Mouse (Mus musculus): Measurements from ENCODE around the gene Mdga2. TPM values are rescaled to one million over a fixed set of nuclear protein-coding genes. Genes with fewer than 3 reads are reported as not detected.
A peak's percentile ranks its signal among the peaks of the same experiment; 100 is the strongest.

The Mdga2 gene
- polyA plus RNA-seq, 1 experiment from 2014 or later, result 43.2 TPM

- no peak overlapping the region for H3K9ac ChIP-seq (replicated peaks; ENCODE audit: low read depth, low read length)
- no peak for ATAC-seq (ENCODE audit: low read depth)
- H3K9me3 ChIP-seq (ENCODE audit: control insufficient read depth, low read length), result no peaks in the 10 kb centered on the region
- no peak overlapping the region for H3K4me2 ChIP-seq (ENCODE audit: low read depth, low read length)
- no peak overlapping the region for H3K27ac ChIP-seq (ENCODE audit: low read depth, low read length)
- no peak overlapping the region for H3K4me3 ChIP-seq (ENCODE audit: low read depth, low read length)
- H3K36me3 ChIP-seq (ENCODE audit: control insufficient read depth, insufficient read depth, low read length), result no peaks in the 10 kb centered on the region
- H3K4me1 ChIP-seq (ENCODE audit: control insufficient read depth, insufficient read depth, low read length), result no peaks in the 10 kb centered on the region
- H3K27me3 ChIP-seq (ENCODE audit: control insufficient read depth, insufficient read depth, low read length), result no peaks in the 10 kb centered on the region
These were observed 127.9 kb downstream of the Mdga2 start for GRCm38 (mm10) chr12:67094414-67094813.

GRCm38 (mm10) chr12:67090420-67090965, 131.9 kb downstream of the Mdga2 start:
- no peaks in the 10 kb centered on the region for H3K9me3 ChIP-seq (ENCODE audit: control insufficient read depth, low read length)
- no peaks in the 10 kb centered on the region for H3K4me1 ChIP-seq (ENCODE audit: control insufficient read depth, insufficient read depth, low read length)
- H3K4me2 ChIP-seq (ENCODE audit: low read depth, low read length), result no peak overlapping the region
- 55% methylated on average over 2 of the region's 2 CpGs for WGBS
- no peaks in the 10 kb centered on the region for H3K27me3 ChIP-seq (ENCODE audit: control insufficient read depth, insufficient read depth, low read length)
- no peak for ATAC-seq (ENCODE audit: low read depth)
- H3K27ac ChIP-seq (ENCODE audit: low read depth, low read length), result no peak overlapping the region
- H3K9ac ChIP-seq (replicated peaks; ENCODE audit: low read depth, low read length), result no peak overlapping the region
- H3K4me3 ChIP-seq (ENCODE audit: low read depth, low read length), result no peak overlapping the region
- no peaks in the 10 kb centered on the region for H3K36me3 ChIP-seq (ENCODE audit: control insufficient read depth, insufficient read depth, low read length)

GRCm38 (mm10) chr12:67059136-67060014, 163.0 kb downstream of the Mdga2 start:
- H3K4me3 ChIP-seq (ENCODE audit: low read depth, low read length), result no peak overlapping the region
- no peaks in the 10 kb centered on the region for H3K27me3 ChIP-seq (ENCODE audit: control insufficient read depth, insufficient read depth, low read length)
- no peak overlapping the region for H3K4me2 ChIP-seq (ENCODE audit: low read depth, low read length)
- no peaks in the 10 kb centered on the region for H3K36me3 ChIP-seq (ENCODE audit: control insufficient read depth, insufficient read depth, low read length)
- no peak overlapping the region for H3K9ac ChIP-seq (replicated peaks; ENCODE audit: low read depth, low read length)
- H3K9me3 ChIP-seq (ENCODE audit: control insufficient read depth, low read length), result peaks cover 10% of the 10 kb centered on the region
- 72% methylated on average over 19 of the region's 19 CpGs for WGBS
- no peak overlapping the region for H3K27ac ChIP-seq (ENCODE audit: low read depth, low read length)
- peak; percentile 94 for ATAC-seq (ENCODE audit: low read depth)
- no peaks in the 10 kb centered on the region for H3K4me1 ChIP-seq (ENCODE audit: control insufficient read depth, insufficient read depth, low read length)

- WGBS, result 94% methylated on average over 3 of the region's 3 CpGs
- H3K27ac ChIP-seq (ENCODE audit: low read depth, low read length), result no peak overlapping the region
- no peak overlapping the region for H3K4me2 ChIP-seq (ENCODE audit: low read depth, low read length)
- no peak for ATAC-seq (ENCODE audit: low read depth)
- H3K4me3 ChIP-seq (ENCODE audit: low read depth, low read length), result no peak overlapping the region
- H3K9me3 ChIP-seq (ENCODE audit: control insufficient read depth, low read length), result peaks cover 10% of the 10 kb centered on the region
- no peak overlapping the region for H3K9ac ChIP-seq (replicated peaks; ENCODE audit: low read depth, low read length)
- H3K36me3 ChIP-seq (ENCODE audit: control insufficient read depth, insufficient read depth, low read length), result no peaks in the 10 kb centered on the region
- H3K4me1 ChIP-seq (ENCODE audit: control insufficient read depth, insufficient read depth, low read length), result no peaks in the 10 kb centered on the region
- no peaks in the 10 kb centered on the region for H3K27me3 ChIP-seq (ENCODE audit: control insufficient read depth, insufficient read depth, low read length)
These were observed 165.7 kb downstream of the Mdga2 start for GRCm38 (mm10) chr12:67056621-67057020.

- no peaks in the 10 kb centered on the region for H3K4me1 ChIP-seq (ENCODE audit: control insufficient read depth, insufficient read depth, low read length)
- H3K27ac ChIP-seq (ENCODE audit: low read depth, low read length), result no peak overlapping the region
- H3K9ac ChIP-seq (replicated peaks; ENCODE audit: low read depth, low read length), result no peak overlapping the region
- no peaks in the 10 kb centered on the region for H3K36me3 ChIP-seq (ENCODE audit: control insufficient read depth, insufficient read depth, low read length)
- H3K4me2 ChIP-seq (ENCODE audit: low read depth, low read length), result no peak overlapping the region
- WGBS, result 63% methylated on average over 8 of the region's 8 CpGs
- no peak overlapping the region for H3K4me3 ChIP-seq (ENCODE audit: low read depth, low read length)
- no peaks in the 10 kb centered on the region for H3K27me3 ChIP-seq (ENCODE audit: control insufficient read depth, insufficient read depth, low read length)
- ATAC-seq (ENCODE audit: low read depth), result peak; percentile 61; the same call in 1 of the 2 replicates
- H3K9me3 ChIP-seq (ENCODE audit: control insufficient read depth, low read length), result no peaks in the 10 kb centered on the region
These were observed 177.1 kb downstream of the Mdga2 start for GRCm38 (mm10) chr12:67045099-67045750.

- ATAC-seq (ENCODE audit: low read depth), result no peak
- Histone ChIP-seq H3K27ac (ENCODE audit: low read depth, low read length) (no peak overlapping the region), H3K4me1 (ENCODE audit: control insufficient read depth, insufficient read depth, low read length) (no peaks in the 10 kb centered on the region), H3K4me3 (ENCODE audit: low read depth, low read length) (no peak overlapping the region), H3K9ac (replicated peaks; ENCODE audit: low read depth, low read length) (no peak overlapping the region), H3K4me2 (ENCODE audit: low read depth, low read length) (no peak overlapping the region), H3K27me3 (ENCODE audit: control insufficient read depth, insufficient read depth, low read length) (no peaks in the 10 kb centered on the region), H3K36me3 (ENCODE audit: control insufficient read depth, insufficient read depth, low read length) (no peaks in the 10 kb centered on the region), H3K9me3 (ENCODE audit: control insufficient read depth, low read length) (no peaks in the 10 kb centered on the region)
- WGBS, result 92% methylated on average over 4 of the region's 4 CpGs
These were observed 180.5 kb downstream of the Mdga2 start for GRCm38 (mm10) chr12:67041865-67042264.

- Histone ChIP-seq H3K27me3 (ENCODE audit: control insufficient read depth, insufficient read depth, low read length) (no peaks in the 10 kb centered on the region), H3K36me3 (ENCODE audit: control insufficient read depth, insufficient read depth, low read length) (no peaks in the 10 kb centered on the region), H3K9ac (replicated peaks; ENCODE audit: low read depth, low read length) (no peak overlapping the region), H3K9me3 (ENCODE audit: control insufficient read depth, low read length) (no peaks in the 10 kb centered on the region), H3K4me2 (ENCODE audit: low read depth, low read length) (no peak overlapping the region), H3K4me1 (ENCODE audit: control insufficient read depth, insufficient read depth, low read length) (no peaks in the 10 kb centered on the region), H3K27ac (ENCODE audit: low read depth, low read length) (no peak overlapping the region), H3K4me3 (ENCODE audit: low read depth, low read length) (no peak overlapping the region)
- 80% methylated on average over 15 of the region's 15 CpGs for WGBS
- no peak for ATAC-seq (ENCODE audit: low read depth)
These were observed 186.7 kb downstream of the Mdga2 start for GRCm38 (mm10) chr12:67035509-67036261.

GRCm38 (mm10) chr12:67017192-67017591, 205.2 kb downstream of the Mdga2 start:
- no peaks in the 10 kb centered on the region for H3K27me3 ChIP-seq (ENCODE audit: control insufficient read depth, insufficient read depth, low read length)
- H3K4me2 ChIP-seq (ENCODE audit: low read depth, low read length), result no peak overlapping the region
- no peaks in the 10 kb centered on the region for H3K9me3 ChIP-seq (ENCODE audit: control insufficient read depth, low read length)
- H3K4me3 ChIP-seq (ENCODE audit: low read depth, low read length), result no peak overlapping the region
- no peak overlapping the region for H3K9ac ChIP-seq (replicated peaks; ENCODE audit: low read depth, low read length)
- no peaks in the 10 kb centered on the region for H3K4me1 ChIP-seq (ENCODE audit: control insufficient read depth, insufficient read depth, low read length)
- no peak for ATAC-seq (ENCODE audit: low read depth)
- WGBS, result 96% methylated on average over 3 of the region's 3 CpGs
- no peak overlapping the region for H3K27ac ChIP-seq (ENCODE audit: low read depth, low read length)
- H3K36me3 ChIP-seq (ENCODE audit: control insufficient read depth, insufficient read depth, low read length), result no peaks in the 10 kb centered on the region

Data from neural tube, embryonic 14.5 days (tissue).